Mouse (Mus musculus) T-cell, adult 2 months (primary cell): Measurements from ENCODE around the gene Vps53.
"Not testable (repeated sequence)": the region's sequence is repeated elsewhere in the genome, so short reads cannot be mapped to it uniquely, and the experiment has no call there.

ENCODE experiments used
- DNase-seq: peaks from one replicate; pipeline ENCODE4 v3.0.0; 2022; ENCODE audit warnings: low spot score

Vps53 gene

GRCm38 (mm10) chr11:76015251-76015650, 164.2 kb downstream of the Vps53 start:
- DNase-seq, result peak; percentile 62

DNA sequence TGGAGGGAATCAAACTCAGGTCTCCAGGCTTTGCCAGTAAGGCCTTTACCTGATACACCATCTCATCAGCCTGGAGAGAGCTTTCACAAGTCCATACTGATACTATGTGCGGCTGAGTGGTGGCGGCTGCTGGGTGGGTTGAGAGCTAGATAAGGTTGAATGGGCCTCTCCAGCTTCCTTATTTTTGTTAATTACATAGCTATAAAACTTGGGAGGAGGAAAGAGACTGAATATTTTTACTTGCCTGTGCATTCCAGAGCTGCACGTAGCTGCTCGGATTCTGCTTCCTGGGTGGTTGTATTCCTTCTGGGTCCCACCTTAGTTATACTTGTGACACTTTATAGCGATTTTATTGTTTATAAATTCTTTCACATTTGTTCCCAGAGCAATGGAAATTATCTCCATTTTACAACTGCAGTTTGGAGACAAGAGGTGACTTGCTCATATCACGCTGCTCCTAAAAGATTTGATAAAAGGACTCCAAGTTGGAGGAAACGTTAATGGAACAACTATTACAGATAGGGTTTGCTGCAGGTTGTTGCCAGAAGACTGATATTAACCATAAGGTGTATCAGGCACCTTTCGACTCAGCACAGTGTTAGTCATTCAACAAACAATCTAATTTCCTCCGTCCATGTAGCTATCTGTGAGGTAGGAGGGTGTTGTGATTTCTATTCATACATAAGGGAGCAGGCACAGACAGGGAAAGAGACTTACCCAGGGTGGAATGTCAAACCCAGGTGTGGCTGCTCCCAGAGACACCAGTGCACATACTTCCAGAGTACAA, 168.4 kb downstream of the Vps53 start:
- DNase-seq, result no peak

DNA sequence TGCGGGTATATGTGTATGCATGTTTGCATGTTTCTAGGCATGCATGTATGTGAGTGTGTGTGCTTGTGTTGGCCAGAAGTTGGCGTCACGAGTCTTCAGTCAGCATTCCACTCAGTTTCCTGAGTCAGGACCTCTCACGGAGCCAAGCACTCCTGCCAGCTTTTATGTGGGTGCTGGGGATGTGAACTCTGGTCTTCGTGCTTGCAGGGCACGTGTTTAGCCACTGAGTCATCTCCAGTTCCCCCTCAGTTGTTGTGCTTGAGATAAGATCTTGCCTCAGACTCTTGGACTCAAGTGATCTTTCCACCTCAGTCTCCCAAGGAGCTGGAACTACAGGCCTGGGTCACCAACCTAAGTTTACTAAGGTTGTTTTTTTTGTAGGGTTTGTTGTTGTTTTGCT, 170.3 kb downstream of the Vps53 start:
- DNase-seq, result no peak

DNA sequence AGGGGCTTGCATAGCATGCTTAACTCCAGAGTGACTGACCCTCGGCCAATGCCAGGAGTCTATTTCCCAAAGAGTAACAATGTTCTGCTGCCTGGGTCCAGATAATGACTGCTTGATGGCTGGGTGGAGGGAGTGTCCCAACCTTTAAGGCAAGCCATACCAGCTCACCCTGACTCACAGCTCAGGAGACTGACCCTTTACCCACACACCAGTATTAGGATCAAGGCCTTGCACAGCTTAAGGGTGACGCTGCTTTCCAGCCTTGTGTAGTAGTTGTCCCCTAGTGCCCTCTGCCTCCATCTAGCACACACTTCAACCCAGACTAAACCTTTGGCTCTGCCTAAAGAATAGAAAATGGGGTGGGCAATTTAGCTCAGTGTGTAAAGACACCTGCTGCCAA, 171.3 kb downstream of the Vps53 start:
- no peak for DNase-seq

DNA sequence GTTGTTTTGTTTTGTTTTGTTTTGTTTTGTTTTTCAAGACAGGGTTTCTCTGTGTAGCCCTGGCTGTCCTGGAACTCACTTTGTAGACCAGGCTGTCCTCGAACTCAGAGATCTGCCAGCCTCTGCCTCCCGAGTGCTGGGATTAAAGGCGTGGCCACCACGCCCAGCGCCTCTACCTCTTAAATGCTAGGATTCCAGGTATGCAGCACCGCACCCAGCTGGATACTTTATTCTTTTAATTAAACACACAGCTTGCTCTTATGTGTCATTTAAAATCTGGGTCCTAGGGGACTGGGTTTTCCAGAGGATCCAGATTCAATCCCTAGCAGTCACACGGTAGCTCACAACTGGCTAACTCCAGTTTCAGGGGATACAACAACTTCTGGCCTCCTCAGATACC, 175.2 kb downstream of the Vps53 start:
- DNase-seq, result not testable (repeated sequence)

DNA sequence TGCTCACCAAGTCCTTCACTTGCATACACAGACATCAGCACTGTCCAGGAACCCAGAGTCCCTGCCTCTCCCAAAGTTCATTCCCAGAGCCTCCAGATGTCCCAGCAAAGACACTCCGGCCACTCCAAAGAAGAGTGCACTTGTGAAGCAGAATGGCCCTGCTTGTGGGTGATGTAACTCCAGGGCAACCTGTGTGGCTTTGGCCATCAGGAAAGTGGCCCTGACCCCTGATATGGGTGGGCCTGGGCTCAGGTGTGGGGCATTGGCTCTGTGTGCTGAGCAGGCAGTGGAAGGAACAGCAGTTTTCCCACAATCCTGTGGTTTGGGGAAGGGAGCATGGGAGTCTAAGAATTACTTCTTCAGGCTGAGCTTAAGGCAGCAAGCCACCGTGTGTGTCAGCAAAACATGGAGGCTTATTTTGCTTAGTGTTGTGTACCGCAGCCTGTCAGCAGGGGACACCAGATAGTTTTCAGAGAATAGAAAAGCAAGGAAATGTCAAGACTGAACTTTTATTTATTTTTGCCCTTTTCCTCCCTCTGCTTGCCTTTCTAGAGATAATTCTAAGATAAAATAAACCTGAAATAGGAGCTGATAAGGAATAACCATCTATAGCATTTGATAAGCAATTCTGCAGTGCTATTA, 178.1 kb downstream of the Vps53 start:
- DNase-seq, result no peak

DNA sequence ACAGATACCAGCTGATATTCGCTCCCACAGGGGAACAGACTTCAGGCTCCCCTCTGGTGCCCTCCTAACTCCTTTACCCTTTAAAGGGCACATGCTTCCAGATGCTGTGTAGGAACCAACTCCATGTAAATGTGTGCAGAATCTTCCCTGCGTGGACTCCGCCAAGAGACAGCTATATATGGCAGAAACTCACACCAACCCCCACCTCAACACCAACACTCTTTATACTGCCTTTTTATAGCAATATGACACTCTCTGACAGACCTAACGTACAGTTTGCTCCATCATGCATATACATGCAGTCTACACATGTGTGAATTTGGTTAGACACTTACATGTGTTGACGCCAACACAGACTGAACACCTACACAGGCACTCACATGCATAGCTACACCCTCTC, 178.7 kb downstream of the Vps53 start:
- DNase-seq, result no peak

- DNase-seq, result peak; percentile 91
Measured at GRCm38 (mm10) chr11:75999440-76000155, 179.8 kb downstream of the Vps53 start, which contains the start of gene 1700016K19Rik. TSS of gene 1700016K19Rik (plus strand) at chr11:75999912.
